ENCODE assay signal across 11 mouse cellular contexts in the genomic region with DNA sequence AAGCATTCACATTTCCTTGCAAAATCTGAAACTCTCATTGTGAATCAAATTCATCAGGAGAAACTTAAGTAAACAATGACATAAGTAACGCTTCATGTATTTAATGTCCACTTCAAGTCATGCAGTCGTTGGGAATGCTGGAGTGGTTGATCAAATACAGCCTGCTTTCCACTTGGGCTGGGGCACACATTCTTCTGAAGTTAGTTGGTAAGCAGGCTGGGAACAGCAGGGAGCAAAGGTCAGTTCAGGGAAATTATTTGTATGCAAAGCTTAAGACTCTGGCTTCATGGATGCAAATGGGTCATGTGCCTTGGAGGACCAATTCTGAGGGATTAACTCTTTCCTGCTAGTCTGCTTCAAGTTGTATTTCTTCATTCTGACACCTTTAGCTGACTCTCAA. TPM values are rescaled to one million over a fixed set of nuclear protein-coding genes. Genes with fewer than 3 reads are reported as not detected.
DNase-seq lines count a peak whose midpoint lies in the region; ATAC-seq lines count a peak whose summit lies in the region.
"Had no signal": no experiment of that assay in that cellular context is flagged by ENCODE, and none has a peak within 500 bp of the region (broad histone marks: within the 10 kb centered on the region; RNA-seq: fewer than 3 reads in every experiment).

No protein-coding gene starts in this region.

- no peaks in the 10 kb centered on the region for H3K9me3 ChIP-seq in embryonic facial prominence, embryonic 11.5 days (replicated peaks; ENCODE audit: control insufficient read depth, low read length)
- no peaks in the 10 kb centered on the region for H3K9me3 ChIP-seq in kidney, embryonic 14.5 days (ENCODE audit: control insufficient read depth, low read length)
- H3K9me3 ChIP-seq in forebrain, embryonic 13.5 days (replicated peaks) = no peaks in the 10 kb centered on the region
- H3K9me3 ChIP-seq: heart, embryonic 15.5 days; megakaryocyte, embryonic 14.5 days had no signal

- H3K9ac ChIP-seq in embryonic facial prominence, embryonic 11.5 days (replicated peaks; ENCODE audit: low read length) = no peak overlapping the region
- no peak overlapping the region for H3K9ac ChIP-seq in kidney, embryonic 14.5 days (ENCODE audit: low read depth, low read length)
- no peak overlapping the region for H3K9ac ChIP-seq in forebrain, embryonic 13.5 days
- H3K9ac ChIP-seq: forebrain, postnatal 0 days; heart, embryonic 15.5 days had no signal

- no peaks in the 10 kb centered on the region for H3K27me3 ChIP-seq in embryonic facial prominence, embryonic 11.5 days (ENCODE audit: control insufficient read depth, insufficient read depth, low read length)
- H3K27me3 ChIP-seq in kidney, embryonic 14.5 days (ENCODE audit: control insufficient read depth, insufficient read depth, low read length) = no peaks in the 10 kb centered on the region
- no peaks in the 10 kb centered on the region for H3K27me3 ChIP-seq in forebrain, embryonic 13.5 days
- H3K27me3 ChIP-seq: heart, embryonic 15.5 days; megakaryocyte, embryonic 14.5 days had no signal

- peaks cover under 1% of the 10 kb centered on the region; the same call in 1 of the 2 replicates for H3K4me1 ChIP-seq in embryonic facial prominence, embryonic 11.5 days (ENCODE audit: control insufficient read depth, insufficient read depth, low read length)
- peaks cover 47% of the 10 kb centered on the region for H3K4me1 ChIP-seq in kidney, embryonic 14.5 days (ENCODE audit: control insufficient read depth, insufficient read depth, low read length)
- peaks cover 57% of the 10 kb centered on the region for H3K4me1 ChIP-seq in forebrain, embryonic 13.5 days
- H3K4me1 ChIP-seq: megakaryocyte, embryonic 14.5 days had no signal

- 13% methylated on average over 2 of the region's 2 CpGs for WGBS in embryonic facial prominence, embryonic 11.5 days
- 9% methylated on average over 2 of the region's 2 CpGs for WGBS in kidney, embryonic 14.5 days
- WGBS in forebrain, embryonic 13.5 days = 6% methylated on average over 2 of the region's 2 CpGs

- no peak overlapping the region for H3K27ac ChIP-seq in embryonic facial prominence, embryonic 11.5 days (replicated peaks; ENCODE audit: low read depth, low read length)
- no peak overlapping the region; the same call in 1 of the 2 replicates for H3K27ac ChIP-seq in kidney, embryonic 14.5 days (ENCODE audit: low read depth, low read length)
- H3K27ac ChIP-seq in forebrain, embryonic 13.5 days = no peak overlapping the region
- H3K27ac ChIP-seq: heart, embryonic 15.5 days had no signal

- no peak overlapping the region for H3K4me3 ChIP-seq in embryonic facial prominence, embryonic 11.5 days (ENCODE audit: low read depth, low read length)
- H3K4me3 ChIP-seq in kidney, embryonic 14.5 days (ENCODE audit: low read length) = no peak overlapping the region
- H3K4me3 ChIP-seq in forebrain, embryonic 13.5 days = no peak overlapping the region
- H3K4me3 ChIP-seq: heart, embryonic 15.5 days; megakaryocyte, embryonic 14.5 days had no signal

- H3K4me2 ChIP-seq in embryonic facial prominence, embryonic 11.5 days (ENCODE audit: low read depth, low read length) = no peak overlapping the region
- no peak overlapping the region for H3K4me2 ChIP-seq in kidney, embryonic 14.5 days (replicated peaks; ENCODE audit: low read depth, low read length)
- H3K4me2 ChIP-seq in forebrain, embryonic 13.5 days = no peak overlapping the region
- H3K4me2 ChIP-seq: heart, embryonic 15.5 days had no signal

- peak; percentile 77 for DNase-seq in embryo, embryonic 10 days (ENCODE audit: low spot score)
- DNase-seq in embryo, embryonic 9.5 days (ENCODE audit: extremely low spot score) = no peak
- DNase-seq in embryonic facial prominence, embryonic 11.5 days (ENCODE audit: low spot score) = peak; percentile 32
- peak; percentile 23 for DNase-seq in lung, postnatal 25 days (ENCODE audit: low spot score)
- DNase-seq in right cerebral cortex, adult 2 months (ENCODE audit: low spot score in 2 of 2) = no peak
- no peak for DNase-seq in thymus, adult 18-20 months
- DNase-seq: forebrain, postnatal 0 days had no signal

- no peak for ATAC-seq in embryonic facial prominence, embryonic 11.5 days (replicated peaks; ENCODE audit: insufficient number of reproducible peaks, low FRiP score, low TSS enrichment, low read depth)
- ATAC-seq in kidney, embryonic 14.5 days (ENCODE audit: low FRiP score, low TSS enrichment) = peak; percentile 32; the same call in 1 of the 2 replicates
- no peak for ATAC-seq in forebrain, embryonic 13.5 days
- ATAC-seq: forebrain, postnatal 0 days had no signal

- H3K36me3 ChIP-seq in embryonic facial prominence, embryonic 11.5 days (replicated peaks; ENCODE audit: control insufficient read depth, insufficient read depth, low read depth, low read length) = no peaks in the 10 kb centered on the region
- no peaks in the 10 kb centered on the region for H3K36me3 ChIP-seq in kidney, embryonic 14.5 days (ENCODE audit: control insufficient read depth, insufficient read depth, low read length)
- no peaks in the 10 kb centered on the region for H3K36me3 ChIP-seq in forebrain, embryonic 13.5 days (ENCODE audit: poor library complexity, severe bottlenecking)
- H3K36me3 ChIP-seq: heart, embryonic 15.5 days had no signal

RNA-seq across cellular contexts. Expression of a gene that starts 16.7 kb away (rescaled TPM):
- 27.3 and 28.0 TPM in 2 replicates for polyA plus RNA-seq in embryonic facial prominence, embryonic 11.5 days (2014; fragmentation: Nextera tagmentation; extraction: Ambion mirVana)
- 18.7 and 25.0 TPM in 2 replicates for polyA plus RNA-seq in kidney, embryonic 14.5 days (2014; fragmentation: Nextera tagmentation; extraction: Ambion mirVana)
- 14.7 and 18.2 TPM in 2 replicates for polyA plus RNA-seq in forebrain, embryonic 13.5 days (2015; fragmentation: Nextera tagmentation; extraction: Ambion mirVana)

Comparison
In these comparisons a context has a peak if more than half of its experiments do, and no peak if none do; other contexts are left out.
1. DNase-seq: peak in embryo, embryonic 10 days (single experiment), embryonic facial prominence, embryonic 11.5 days (single experiment) and lung, postnatal 25 days (single experiment); none in embryo, embryonic 9.5 days (single experiment), right cerebral cortex, adult 2 months (0 of 2) and thymus, adult 18-20 months (0 of 2).